Mouse (Mus musculus) embryo, embryonic 10.5 days (tissue): ENCODE data around the gene Timm50.
A peak's percentile ranks its signal among the peaks of the same experiment; 100 is the strongest.

Source experiments
- DNase-seq: peaks from one replicate; pipeline ENCODE4 v3.0.0-alpha.2; 2015; ENCODE audit warnings: low spot score

Timm50 gene

GRCm38 (mm10) chr7:28311926-28312543, at the start of gene Timm50:
Timm50 (minus strand) TSS chr7:28312072.
- DNase-seq: peak; percentile 98

GRCm38 (mm10) chr7:28360291-28360690, 48.4 kb upstream of the Timm50 start:
- DNase-seq: no peak

- DNase-seq: no peak
Observed at GRCm38 (mm10) chr7:28359854-28360253, 48.0 kb upstream of the Timm50 start.

- DNase-seq: no peak
Observed at GRCm38 (mm10) chr7:28358431-28358830, 46.6 kb upstream of the Timm50 start.

- DNase-seq: no peak
Observed at GRCm38 (mm10) chr7:28357984-28358383, 46.1 kb upstream of the Timm50 start.

- peak; percentile 70 for DNase-seq
Observed at GRCm38 (mm10) chr7:28356981-28357380, 45.1 kb upstream of the Timm50 start.

GRCm38 (mm10) chr7:28355221-28355620, 43.3 kb upstream of the Timm50 start:
- DNase-seq: no peak

GRCm38 (mm10) chr7:28354596-28354995, 42.7 kb upstream of the Timm50 start:
- DNase-seq: no peak

GRCm38 (mm10) chr7:28354113-28354581, 42.3 kb upstream of the Timm50 start:
- DNase-seq: no peak

- no peak for DNase-seq
Observed at GRCm38 (mm10) chr7:28353267-28353666, 41.4 kb upstream of the Timm50 start.

GRCm38 (mm10) chr7:28351676-28352191, 39.9 kb upstream of the Timm50 start:
- DNase-seq: no peak

GRCm38 (mm10) chr7:28350155-28350883, 38.4 kb upstream of the Timm50 start, which contains the start of gene Rps16:
Rps16 (plus strand) TSS chr7:28350652.
- peak; percentile 99 for DNase-seq

GRCm38 (mm10) chr7:28348601-28349000, 36.7 kb upstream of the Timm50 start:
- peak; percentile 46 for DNase-seq

GRCm38 (mm10) chr7:28347746-28348145, 35.9 kb upstream of the Timm50 start:
- no peak for DNase-seq

- peak; percentile 87 for DNase-seq
Observed at GRCm38 (mm10) chr7:28344637-28345036, 32.8 kb upstream of the Timm50 start.

GRCm38 (mm10) chr7:28341381-28341780, 29.5 kb upstream of the Timm50 start:
- DNase-seq: no peak

GRCm38 (mm10) chr7:28339213-28339917, 27.5 kb upstream of the Timm50 start:
- peak; percentile 65 for DNase-seq

- peak; percentile 100 for DNase-seq
Observed at GRCm38 (mm10) chr7:28338108-28338998, 26.5 kb upstream of the Timm50 start, which contains the start of gene Supt5. Supt5 (minus strand) TSS chr7:28338746.

GRCm38 (mm10) chr7:28335471-28335870, 23.6 kb upstream of the Timm50 start:
- no peak for DNase-seq

- DNase-seq: no peak
Observed at GRCm38 (mm10) chr7:28334534-28334933, 22.7 kb upstream of the Timm50 start.

- DNase-seq: no peak
Observed at GRCm38 (mm10) chr7:28328260-28328659, 16.4 kb upstream of the Timm50 start.
